Mouse (Mus musculus) stomach, embryonic 14.5 days (tissue): ENCODE measurements around the gene Epp13. TPM values are rescaled to one million over a fixed set of nuclear protein-coding genes. Genes with fewer than 3 reads are reported as not detected.
A peak's percentile ranks its signal among the peaks of the same experiment; 100 is the strongest.
"Not testable (repeated sequence)": the region's sequence is repeated elsewhere in the genome, so short reads cannot be mapped to it uniquely, and the experiment has no call there.

Source experiments
- ATAC-seq: fragments of 200-750 bp; cut with Nextera tagmentation; 2 replicates; pipeline ENCODE4 v1.8.0; 2017; ENCODE audit warnings: low read depth, moderate TSS enrichment; ENCODE audit not compliant: insufficient number of reproducible peaks, insufficient read depth, low FRiP score
- H3K27ac ChIP-seq: fragments of 300-500 bp; sonication (generic); 2 replicates; pipeline ENCODE4 v1.5.1; 2014; ENCODE audit warnings: mild to moderate bottlenecking, low read length, moderate library complexity, mixed read lengths
- H3K27me3 ChIP-seq: fragments of 300-500 bp; sonication (generic); 2 replicates; pipeline ENCODE4 v1.6.1; 2014; ENCODE audit warnings: low read length, control low read depth, mixed read lengths; ENCODE audit not compliant: control insufficient read depth, insufficient read depth
- H3K36me3 ChIP-seq: fragments of 300-500 bp; sonication (generic); 2 replicates; pipeline ENCODE4 v1.6.1; 2014; ENCODE audit warnings: mild to moderate bottlenecking, control low read depth, low read length, moderate library complexity, mixed read lengths; ENCODE audit not compliant: control insufficient read depth, insufficient read depth
- H3K4me1 ChIP-seq: fragments of 300-500 bp; sonication (generic); 2 replicates; pipeline ENCODE4 v1.6.1; 2014; ENCODE audit warnings: low read length, control low read depth, mixed read lengths; ENCODE audit not compliant: control insufficient read depth, insufficient read depth
- H3K4me2 ChIP-seq: fragments of 300-500 bp; sonication (generic); replicated peaks from 2 replicates; pipeline ENCODE4 v1.6.1; 2014; ENCODE audit warnings: low read depth, low read length, control low read depth
- H3K4me3 ChIP-seq: fragments of 300-500 bp; sonication (generic); 2 replicates; pipeline ENCODE4 v1.5.1; 2014; ENCODE audit warnings: low read depth, low read length, control low read depth
- H3K9ac ChIP-seq: fragments of 300-500 bp; sonication (generic); replicated peaks from 2 replicates; pipeline ENCODE4 v1.6.1; 2014; ENCODE audit warnings: low read depth, mild to moderate bottlenecking, control low read depth, low read length, moderate library complexity, mixed read lengths
- H3K9me3 ChIP-seq: fragments of 300-500 bp; sonication (generic); 2 replicates; pipeline ENCODE4 v1.6.1; 2016; ENCODE audit warnings: low read depth, low read length, control low read depth; ENCODE audit not compliant: control insufficient read depth
- WGBS: fragments of 180-500 bp; shearing (Covaris S2); extraction: QIAGEN DNeasy Blood & Tissue Kit; methylation state at CpG from one replicate; pipeline ENCODE4 v1.1.7; 2014; 5-methylcytosine and 5-hydroxymethylcytosine counted together
- polyA plus RNA-seq: library from polyadenylated mRNA; unstranded; fragments of >200 nt; fragmentation: Nextera tagmentation; extraction: Ambion mirVana; gene quantifications from 2 replicates; pipeline ENCODE4 v1.2.1, GENCODE M21; 2014

The Epp13 gene
- polyA plus RNA-seq, 1 experiment from 2014 or later, result not detected

- 28% methylated on average over 3 of the region's 3 CpGs for WGBS
- no peaks in the 10 kb centered on the region for H3K27me3 ChIP-seq
- H3K4me1 ChIP-seq, result no peaks in the 10 kb centered on the region
- ATAC-seq, result no peak
- H3K36me3 ChIP-seq, result no peaks in the 10 kb centered on the region
- no peak overlapping the region for H3K4me2 ChIP-seq
- no peak overlapping the region for H3K4me3 ChIP-seq
- H3K9ac ChIP-seq, result no peak overlapping the region
- no peaks in the 10 kb centered on the region for H3K9me3 ChIP-seq
- no peak overlapping the region for H3K27ac ChIP-seq
Measured at GRCm38 (mm10) chr7:6277906-6278305, 25.4 kb downstream of the Epp13 start.

- no peaks in the 10 kb centered on the region for H3K27me3 ChIP-seq
- ATAC-seq, result no peak
- no peaks in the 10 kb centered on the region for H3K9me3 ChIP-seq
- H3K9ac ChIP-seq, result no peak overlapping the region
- peaks cover 5% of the 10 kb centered on the region; the same call in 1 of the 2 replicates for H3K4me1 ChIP-seq
- WGBS, result 0% methylated on average over 1 of the region's 1 CpGs
- H3K4me3 ChIP-seq, result peak overlapping the region; percentile 42
- no peak overlapping the region for H3K27ac ChIP-seq
- H3K36me3 ChIP-seq, result no peaks in the 10 kb centered on the region
- peak overlapping the region; percentile 52 for H3K4me2 ChIP-seq
Measured at GRCm38 (mm10) chr7:6282749-6283148, 30.2 kb downstream of the Epp13 start.

GRCm38 (mm10) chr7:6283451-6284075 is 31.1 kb downstream of the Epp13 start:
- Histone ChIP-seq H3K4me2 (peak overlapping the region; percentile 52), H3K27ac (peak overlapping the region; percentile 86), H3K27me3 (no peaks in the 10 kb centered on the region), H3K9me3 (no peaks in the 10 kb centered on the region), H3K9ac (no peak overlapping the region; the same call in 1 of the 2 replicates), H3K4me1 (peaks cover 5% of the 10 kb centered on the region; the same call in 1 of the 2 replicates), H3K4me3 (peak overlapping the region; percentile 42), H3K36me3 (no peaks in the 10 kb centered on the region)
- WGBS, result 1% methylated on average over 23 of the region's 23 CpGs
- peak; percentile 60 for ATAC-seq

- H3K36me3 ChIP-seq, result no peaks in the 10 kb centered on the region
- H3K4me1 ChIP-seq, result peaks cover 5% of the 10 kb centered on the region; the same call in 1 of the 2 replicates
- no peaks in the 10 kb centered on the region for H3K27me3 ChIP-seq
- no peak for ATAC-seq
- H3K27ac ChIP-seq, result no peak overlapping the region
- no peak overlapping the region for H3K4me3 ChIP-seq
- no peak overlapping the region for H3K9ac ChIP-seq
- no peak overlapping the region for H3K4me2 ChIP-seq
- WGBS, result 87% methylated on average over 4 of the region's 4 CpGs
- H3K9me3 ChIP-seq, result no peaks in the 10 kb centered on the region
Measured at GRCm38 (mm10) chr7:6284442-6285012, 32.0 kb downstream of the Epp13 start.

GRCm38 (mm10) chr7:6285366-6285765 is 32.9 kb downstream of the Epp13 start:
- Histone ChIP-seq H3K27me3 (no peaks in the 10 kb centered on the region), H3K4me1 (peaks cover 5% of the 10 kb centered on the region; the same call in 1 of the 2 replicates), H3K9ac (no peak overlapping the region), H3K4me2 (peak overlapping the region; percentile 74; the same call in 1 of the 2 replicates), H3K4me3 (peak overlapping the region; percentile 42; the same call in 1 of the 2 replicates), H3K36me3 (no peaks in the 10 kb centered on the region), H3K27ac (no peak overlapping the region), H3K9me3 (no peaks in the 10 kb centered on the region)
- WGBS, result 85% methylated on average over 6 of the region's 6 CpGs
- no peak for ATAC-seq

- WGBS, result 3% methylated on average over 49 of the region's 50 CpGs
- no peaks in the 10 kb centered on the region for H3K27me3 ChIP-seq
- H3K9me3 ChIP-seq, result no peaks in the 10 kb centered on the region
- ATAC-seq, result peak; percentile 85
- H3K36me3 ChIP-seq, result no peaks in the 10 kb centered on the region
- H3K4me1 ChIP-seq, result peaks cover 5% of the 10 kb centered on the region; the same call in 1 of the 2 replicates
- H3K4me3 ChIP-seq, result peak within 1 kb of the TSS; percentile 42
- H3K27ac ChIP-seq, result peak within 1 kb of the TSS; percentile 67; the same call in 1 of the 2 replicates
- peak within 1 kb of the TSS; percentile 74 for H3K4me2 ChIP-seq
- H3K9ac ChIP-seq, result peak within 1 kb of the TSS; percentile 25
Measured at GRCm38 (mm10) chr7:6285842-6286705, 33.6 kb downstream of the Epp13 start, which contains the start of gene Zfp667. Gene Zfp667 (plus strand): TSS chr7:6286579.

GRCm38 (mm10) chr7:6286921-6287531 is 34.5 kb downstream of the Epp13 start:
- WGBS, result 13% methylated on average over 15 of the region's 15 CpGs
- ATAC-seq, result peak; percentile 6; the same call in 1 of the 2 replicates
- Histone ChIP-seq H3K9ac (peak overlapping the region; percentile 25; the same call in 1 of the 2 replicates), H3K4me1 (peaks cover 5% of the 10 kb centered on the region; the same call in 1 of the 2 replicates), H3K9me3 (no peaks in the 10 kb centered on the region), H3K36me3 (no peaks in the 10 kb centered on the region), H3K4me3 (peak overlapping the region; percentile 42), H3K27ac (no peak overlapping the region; the same call in 1 of the 2 replicates), H3K4me2 (peak overlapping the region; percentile 74), H3K27me3 (no peaks in the 10 kb centered on the region)

GRCm38 (mm10) chr7:6291121-6291520 is 38.6 kb downstream of the Epp13 start:
- not testable (repeated sequence) for H3K9me3 ChIP-seq, ATAC-seq, H3K9ac ChIP-seq, H3K27ac ChIP-seq, H3K4me1 ChIP-seq, H3K27me3 ChIP-seq, H3K4me2 ChIP-seq, H3K36me3 ChIP-seq, H3K4me3 ChIP-seq
- 94% methylated on average over 5 of the region's 6 CpGs for WGBS
